Mouse (Mus musculus): ENCODE measurements around the gene Galc. TPM values are rescaled to one million over a fixed set of nuclear protein-coding genes. Genes with fewer than 3 reads are reported as not detected.

Galc gene
- polyA plus RNA-seq, 1 experiment from 2014 or later: 9.8 TPM

DNA sequence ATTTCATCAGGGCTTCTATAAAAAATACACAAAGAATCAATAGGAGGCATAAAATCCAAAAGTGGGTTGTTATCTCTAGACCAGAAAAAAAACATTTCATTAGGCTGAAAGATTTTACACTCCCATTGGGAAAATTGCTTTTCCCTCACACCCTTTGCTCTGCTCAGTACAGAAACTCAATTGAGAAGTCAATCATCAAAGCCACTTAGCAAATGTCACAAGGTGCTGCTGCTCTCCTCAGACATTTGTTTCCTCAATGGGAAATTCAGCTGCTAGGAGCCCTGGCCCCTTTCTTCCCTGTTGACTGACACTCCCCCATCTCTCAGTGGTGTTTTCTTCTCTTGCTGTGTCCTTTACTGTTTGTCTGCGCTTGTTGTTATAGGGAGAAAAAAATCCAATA lies 79.8 kb downstream of the Galc start:
- WGBS: 65% methylated on average over 1 of the region's 1 CpGs
- H3K27ac ChIP-seq (ENCODE audit: low read length): no peak overlapping the region
- no peaks in the 10 kb centered on the region for H3K36me3 ChIP-seq (ENCODE audit: control insufficient read depth, insufficient read depth, low read length)
- H3K4me1 ChIP-seq (replicated peaks; ENCODE audit: control insufficient read depth, insufficient read depth, low read length): no peaks in the 10 kb centered on the region
- H3K4me2 ChIP-seq (ENCODE audit: low read depth, low read length): no peak overlapping the region
- ATAC-seq (ENCODE audit: low read depth): no peak
- no peaks in the 10 kb centered on the region for H3K9me3 ChIP-seq (ENCODE audit: control insufficient read depth, low read length)
- H3K4me3 ChIP-seq (ENCODE audit: low read length): no peak overlapping the region
- H3K27me3 ChIP-seq (ENCODE audit: control insufficient read depth, insufficient read depth, low read depth, low read length): peaks cover 4% of the 10 kb centered on the region; the same call in 1 of the 2 replicates
- H3K9ac ChIP-seq (ENCODE audit: low read length): no peak overlapping the region

DNA sequence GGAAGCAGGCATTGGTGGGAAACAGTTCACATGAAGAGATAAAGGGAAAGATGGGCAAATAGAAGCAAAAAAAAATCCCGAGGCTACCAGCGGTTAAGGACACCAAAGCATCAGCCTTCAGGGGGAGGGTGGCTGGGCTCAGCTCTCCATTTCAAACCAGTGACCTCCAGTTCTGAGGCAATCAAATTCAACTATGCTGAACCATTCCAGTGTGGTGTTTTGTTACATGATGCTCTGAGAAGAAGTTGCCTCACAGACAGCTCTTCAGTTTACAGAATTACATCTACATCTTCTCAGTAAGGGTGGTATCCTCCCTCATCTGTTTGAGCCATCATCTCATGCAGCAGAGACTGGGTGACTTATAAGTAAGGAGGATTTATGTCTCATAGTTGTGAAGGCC lies 82.6 kb downstream of the Galc start:
- no peaks in the 10 kb centered on the region for H3K9me3 ChIP-seq (ENCODE audit: control insufficient read depth, low read length)
- H3K4me3 ChIP-seq (ENCODE audit: low read length): no peak overlapping the region
- ATAC-seq (ENCODE audit: low read depth): no peak
- no peak overlapping the region for H3K9ac ChIP-seq (ENCODE audit: low read length)
- H3K27me3 ChIP-seq (ENCODE audit: control insufficient read depth, insufficient read depth, low read depth, low read length): no peaks in the 10 kb centered on the region
- no peak overlapping the region for H3K27ac ChIP-seq (ENCODE audit: low read length)
- WGBS: 84% methylated on average over 2 of the region's 2 CpGs
- H3K4me1 ChIP-seq (replicated peaks; ENCODE audit: control insufficient read depth, insufficient read depth, low read length): no peaks in the 10 kb centered on the region
- H3K4me2 ChIP-seq (ENCODE audit: low read depth, low read length): no peak overlapping the region
- H3K36me3 ChIP-seq (ENCODE audit: control insufficient read depth, insufficient read depth, low read length): no peaks in the 10 kb centered on the region

DNA sequence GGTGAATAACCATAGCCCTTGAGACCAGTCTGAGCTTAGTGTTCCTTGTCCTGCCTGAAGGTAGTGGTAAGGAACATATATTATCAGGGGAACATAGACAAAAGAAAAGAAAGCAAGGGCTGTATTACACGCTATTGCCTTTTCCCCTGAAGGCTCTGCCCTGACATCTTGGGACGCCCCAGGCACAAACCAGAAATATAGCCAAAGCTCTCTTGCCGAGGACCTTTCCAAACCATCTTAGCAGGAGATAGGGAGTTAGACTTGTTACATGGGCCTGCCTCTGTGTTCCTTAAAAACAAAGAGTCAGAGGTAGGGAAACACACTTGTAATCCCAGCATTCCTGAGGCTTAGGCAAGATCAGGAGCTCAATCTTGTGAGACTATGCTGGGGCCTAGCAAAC lies 97.4 kb downstream of the Galc start:
- WGBS: 88% methylated on average over 3 of the region's 3 CpGs
- ATAC-seq (ENCODE audit: low read depth): no peak

DNA sequence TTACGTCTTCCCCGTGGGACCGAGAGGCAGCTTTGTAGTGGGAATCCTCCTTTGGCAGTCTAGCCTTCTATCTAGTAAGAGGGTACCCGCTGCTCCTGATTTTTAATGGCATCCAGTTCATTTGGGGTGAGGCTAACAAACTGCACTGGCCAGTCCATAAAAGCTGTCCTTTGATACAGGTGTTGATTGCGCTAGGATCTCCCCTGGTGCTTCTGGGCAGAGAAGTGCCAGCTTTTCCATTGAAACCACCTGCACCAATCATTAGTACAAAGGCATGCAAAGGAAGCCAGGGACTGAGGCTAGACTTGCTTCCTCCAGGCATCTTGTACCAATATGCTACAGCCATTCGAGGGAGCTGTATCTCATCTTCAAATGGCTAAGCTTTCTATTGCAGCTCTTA lies 98.4 kb downstream of the Galc start:
- WGBS: 77% methylated on average over 6 of the region's 6 CpGs
- no peak for ATAC-seq (ENCODE audit: low read depth)
- Histone ChIP-seq H3K27ac (ENCODE audit: low read length) (no peak overlapping the region), H3K4me3 (ENCODE audit: low read length) (no peak overlapping the region), H3K4me2 (ENCODE audit: low read depth, low read length) (no peak overlapping the region), H3K9ac (ENCODE audit: low read length) (no peak overlapping the region), H3K9me3 (ENCODE audit: control insufficient read depth, low read length) (no peaks in the 10 kb centered on the region), H3K27me3 (ENCODE audit: control insufficient read depth, insufficient read depth, low read depth, low read length) (no peaks in the 10 kb centered on the region), H3K4me1 (replicated peaks; ENCODE audit: control insufficient read depth, insufficient read depth, low read length) (no peaks in the 10 kb centered on the region), H3K36me3 (ENCODE audit: control insufficient read depth, insufficient read depth, low read length) (no peaks in the 10 kb centered on the region)

More for the DNA sequence above, 97.4 kb downstream of the Galc start:
- Histone ChIP-seq H3K27ac (ENCODE audit: low read length) (no peak overlapping the region), H3K4me2 (ENCODE audit: low read depth, low read length) (no peak overlapping the region), H3K9ac (ENCODE audit: low read length) (no peak overlapping the region), H3K4me3 (ENCODE audit: low read length) (no peak overlapping the region), H3K36me3 (ENCODE audit: control insufficient read depth, insufficient read depth, low read length) (no peaks in the 10 kb centered on the region), H3K9me3 (ENCODE audit: control insufficient read depth, low read length) (no peaks in the 10 kb centered on the region), H3K27me3 (ENCODE audit: control insufficient read depth, insufficient read depth, low read depth, low read length) (no peaks in the 10 kb centered on the region), H3K4me1 (replicated peaks; ENCODE audit: control insufficient read depth, insufficient read depth, low read length) (no peaks in the 10 kb centered on the region)

Other genes with a start within 250 kb of the Galc start
- 1.6 and 1.8 TPM in 2 replicates for gene Gpr65, start 9.2 kb upstream of the Galc start, polyA plus RNA-seq (2015; fragmentation: Nextera tagmentation; extraction: Ambion mirVana)

All from lung, embryonic 16.5 days (tissue).